Comparison of ENCODE assay signal across 8 mouse cellular contexts in the genomic region with DNA sequence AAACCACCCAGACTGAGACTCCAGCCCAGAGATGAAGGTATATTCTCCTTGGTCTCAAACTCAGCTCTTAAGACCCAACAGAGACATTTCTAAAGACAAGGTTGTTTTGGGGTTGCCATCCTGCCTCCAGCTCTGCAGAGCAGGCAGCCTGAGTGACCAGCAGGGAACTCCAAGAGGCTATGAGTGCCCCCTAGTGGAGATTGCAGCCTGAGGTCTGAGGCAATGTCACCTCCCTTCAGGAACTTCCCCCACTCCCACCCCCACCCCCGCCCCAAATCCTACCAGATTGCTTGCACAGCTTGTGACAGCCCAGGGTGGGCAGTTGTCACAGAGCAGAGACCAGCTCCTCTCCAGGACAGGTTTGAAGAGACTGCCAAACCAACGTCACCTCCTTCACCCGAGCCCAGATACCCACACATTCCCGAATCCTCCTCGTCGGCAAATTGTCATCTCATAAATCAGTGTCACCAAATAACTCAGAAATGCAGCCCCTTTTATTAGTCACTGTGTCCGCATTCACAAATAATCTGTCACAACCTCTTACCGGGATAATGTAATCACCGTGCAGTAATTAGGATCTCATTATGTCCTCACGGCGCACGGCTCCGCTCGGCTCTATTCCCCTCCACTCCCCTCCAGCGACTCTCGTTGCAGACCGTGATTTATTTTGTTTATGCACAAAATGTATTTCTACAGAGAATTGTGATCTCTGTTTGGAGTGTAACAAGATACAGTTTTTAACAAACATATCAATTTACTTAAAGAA. TPM values are rescaled to one million over a fixed set of nuclear protein-coding genes. Genes with fewer than 3 reads are reported as not detected.
DNase-seq lines count a peak whose midpoint lies in the region; ATAC-seq lines count a peak whose summit lies in the region.

No protein-coding gene starts in this region.

- H3K4me3 ChIP-seq in kidney, embryonic 14.5 days (ENCODE audit: low read length), result no peak overlapping the region
- no peak overlapping the region for H3K4me3 ChIP-seq in hindbrain, embryonic 15.5 days

- DNase-seq in kidney, adult 9 months, result peak; percentile 9
- peak; percentile 32 for DNase-seq in NIH3T3 (ENCODE audit: low read depth)
- DNase-seq in cerebellum, postnatal 4 days (ENCODE audit: low spot score in 2 of 2), result peak; percentile 34 to 73
- DNase-seq in mesoderm, embryonic 11.5 days (ENCODE audit: low read depth, low spot score), result peak; percentile 54
- DNase-seq in thymus, postnatal 36 days, result no peak
- DNase-seq in spleen, postnatal 10 days (ENCODE audit: low spot score in 2 of 2), result no peak

- no peak for ATAC-seq in kidney, embryonic 14.5 days (ENCODE audit: low FRiP score, low TSS enrichment)
- no peak for ATAC-seq in hindbrain, embryonic 15.5 days (ENCODE audit: low FRiP score, low read depth)

- no peak overlapping the region for H3K4me2 ChIP-seq in kidney, embryonic 14.5 days (replicated peaks; ENCODE audit: low read depth, low read length)
- peak overlapping the region; percentile 30; the same call in 1 of the 2 replicates for H3K4me2 ChIP-seq in hindbrain, embryonic 15.5 days

- H3K27me3 ChIP-seq in kidney, embryonic 14.5 days (ENCODE audit: control insufficient read depth, insufficient read depth, low read length), result no peaks in the 10 kb centered on the region
- H3K27me3 ChIP-seq in hindbrain, embryonic 15.5 days, result no peaks in the 10 kb centered on the region

- no peak overlapping the region for H3K9ac ChIP-seq in kidney, embryonic 14.5 days (ENCODE audit: low read depth, low read length)
- H3K9ac ChIP-seq in hindbrain, embryonic 15.5 days, result no peak overlapping the region

- no peaks in the 10 kb centered on the region for H3K4me1 ChIP-seq in kidney, embryonic 14.5 days (ENCODE audit: control insufficient read depth, insufficient read depth, low read length)
- peaks cover under 1% of the 10 kb centered on the region; the same call in 1 of the 2 replicates for H3K4me1 ChIP-seq in hindbrain, embryonic 15.5 days (replicated peaks)

- no peak overlapping the region for H3K27ac ChIP-seq in kidney, embryonic 14.5 days (ENCODE audit: low read depth, low read length)
- H3K27ac ChIP-seq in hindbrain, embryonic 15.5 days (replicated peaks), result no peak overlapping the region

- WGBS in kidney, embryonic 14.5 days, result 38% methylated on average over 17 of the region's 17 CpGs
- 34% methylated on average over 17 of the region's 17 CpGs for WGBS in hindbrain, embryonic 15.5 days

- H3K36me3 ChIP-seq in kidney, embryonic 14.5 days (ENCODE audit: control insufficient read depth, insufficient read depth, low read length), result no peaks in the 10 kb centered on the region
- no peaks in the 10 kb centered on the region for H3K36me3 ChIP-seq in hindbrain, embryonic 15.5 days

- H3K9me3 ChIP-seq in kidney, embryonic 14.5 days (ENCODE audit: control insufficient read depth, low read length), result no peaks in the 10 kb centered on the region
- no peaks in the 10 kb centered on the region for H3K9me3 ChIP-seq in hindbrain, embryonic 15.5 days

RNA-seq across cellular contexts. Expression of a gene that starts 18.1 kb away (rescaled TPM):
- not detected in 2 replicates for polyA plus RNA-seq in kidney, embryonic 14.5 days (2014; fragmentation: Nextera tagmentation; extraction: Ambion mirVana)
- not detected in 2 replicates for polyA plus RNA-seq in hindbrain, embryonic 15.5 days (2015; fragmentation: Nextera tagmentation; extraction: Ambion mirVana)

Comparison
In these comparisons a context has a peak if more than half of its experiments do, and no peak if none do; other contexts are left out.
1. DNase-seq: peak in kidney, adult 9 months (single experiment), NIH3T3 (single experiment), cerebellum, postnatal 4 days (2 of 2) and mesoderm, embryonic 11.5 days (single experiment); none in thymus, postnatal 36 days (0 of 2) and spleen, postnatal 10 days (0 of 2).